Mouse (Mus musculus): ENCODE measurements around the gene Ascc2.
A peak's percentile ranks its signal among the peaks of the same experiment; 100 is the strongest.

The Ascc2 gene

DNA sequence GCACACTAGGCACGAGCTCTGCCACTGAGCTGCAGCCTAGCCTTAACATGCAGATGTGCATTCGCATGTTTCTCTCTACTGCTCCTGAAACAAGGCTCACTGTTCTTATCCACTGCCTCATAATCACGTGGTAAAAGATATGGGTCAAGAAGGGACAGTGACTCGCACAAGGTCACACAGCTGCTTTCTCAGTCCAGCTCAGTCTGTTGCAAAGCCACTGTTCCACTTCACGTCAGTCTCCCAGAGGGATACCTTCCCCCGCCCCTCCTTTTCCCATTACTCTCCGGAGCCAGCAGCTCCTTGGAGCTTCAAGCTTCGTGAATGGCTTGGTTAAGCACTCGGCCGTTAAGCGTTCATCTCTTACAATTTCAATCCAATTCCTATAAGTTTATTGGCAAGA lies 82.8 kb downstream of the Ascc2 start:
- no peak for DNase-seq (ENCODE audit: low spot score in 2 of 2)

DNA sequence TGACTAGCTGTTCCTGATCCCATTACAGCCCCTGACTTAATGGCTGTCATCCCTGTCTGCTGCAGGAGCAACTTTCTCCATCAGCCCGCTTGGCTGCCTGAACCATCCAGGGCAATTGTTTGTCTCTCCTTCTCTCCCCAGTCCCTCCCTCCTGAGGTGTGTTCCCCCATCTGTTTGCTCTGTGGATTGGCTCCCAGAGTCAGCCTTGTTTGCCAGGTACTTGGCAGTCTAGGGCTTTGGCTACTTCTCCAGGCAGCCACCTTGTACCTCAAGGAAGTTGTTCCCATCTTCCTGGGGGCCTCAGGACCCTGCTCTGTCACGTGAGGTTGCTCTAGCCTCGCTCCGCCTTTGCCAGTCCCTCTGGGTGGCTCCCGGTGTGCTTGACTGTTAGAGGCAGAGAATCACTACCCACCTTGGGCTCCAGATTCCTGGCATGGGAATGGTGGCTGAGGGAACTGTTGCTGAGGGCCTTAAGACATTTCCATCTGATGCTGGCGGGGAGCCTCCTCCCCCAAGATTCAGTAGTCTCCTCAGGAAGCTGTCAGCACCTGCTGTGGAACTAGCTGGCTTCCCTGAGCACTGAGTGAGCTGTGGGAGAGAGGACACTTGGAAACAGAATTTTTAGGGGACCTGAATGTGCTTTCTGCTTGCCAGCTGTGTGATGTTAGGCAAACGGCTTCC lies 83.5 kb downstream of the Ascc2 start:
- DNase-seq (ENCODE audit: low spot score in 2 of 2), result no peak

DNA sequence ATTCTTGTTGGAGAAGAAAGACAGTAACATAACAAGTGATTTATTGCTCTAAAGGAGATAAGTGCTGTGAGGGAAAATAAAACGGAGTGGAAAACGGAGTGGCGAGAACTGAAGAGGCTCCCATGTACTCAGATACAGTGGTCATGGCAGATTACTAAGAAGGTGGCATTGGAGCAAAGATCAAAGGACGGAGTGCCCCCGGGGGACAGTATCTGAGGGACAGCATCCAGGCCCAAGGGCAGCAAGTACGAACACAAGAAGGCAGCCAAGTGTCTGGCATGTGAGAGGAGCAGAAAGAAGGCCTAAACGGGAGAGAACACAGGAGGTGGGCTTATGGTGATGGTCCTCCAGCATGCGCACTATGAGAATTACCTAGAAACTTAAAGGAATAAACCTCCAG lies 84.2 kb downstream of the Ascc2 start:
- DNase-seq (ENCODE audit: low spot score in 2 of 2), result no peak

DNA sequence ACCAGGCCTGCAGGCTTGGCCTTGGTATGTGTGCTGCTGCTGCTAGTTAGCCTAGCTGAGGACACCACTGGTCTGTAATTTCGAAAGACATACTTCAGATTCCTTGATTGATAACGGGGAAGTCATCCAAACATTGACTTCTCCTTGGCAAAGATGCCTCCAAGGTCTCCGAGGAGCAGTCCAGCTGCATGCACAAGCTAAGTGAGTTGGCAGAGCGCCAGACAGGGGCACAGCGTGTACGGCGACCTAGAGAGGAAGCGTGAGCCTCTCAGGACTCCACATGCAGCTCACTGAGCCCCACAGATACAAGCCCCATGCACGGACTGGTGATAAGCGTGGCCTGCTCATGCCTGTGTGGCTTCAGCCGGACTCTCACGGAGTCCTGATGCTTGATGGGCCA lies 92.1 kb downstream of the Ascc2 start:
- DNase-seq (ENCODE audit: low spot score in 2 of 2), result peak in 1 of 2 experiments; percentile 10

DNA sequence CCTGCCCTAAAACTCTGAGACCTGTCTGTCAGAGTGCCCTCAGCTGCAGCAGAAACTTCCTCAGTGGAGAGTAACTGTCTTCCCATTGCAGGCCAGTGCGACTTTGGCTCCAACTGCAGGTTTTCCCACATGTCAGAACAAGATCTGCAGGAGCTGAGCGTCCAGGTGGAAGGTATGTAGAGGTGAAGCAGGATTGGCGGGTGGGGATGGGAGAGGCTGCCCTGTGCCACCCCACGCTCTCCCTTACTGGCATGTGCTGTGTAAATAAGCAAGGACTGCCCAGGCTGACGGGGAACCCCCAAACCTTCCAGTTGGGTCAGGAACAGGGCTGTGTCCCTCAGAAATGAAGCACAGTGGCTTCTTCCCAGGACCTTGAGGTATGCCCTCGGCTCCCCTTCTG lies 92.5 kb downstream of the Ascc2 start:
- DNase-seq (ENCODE audit: low spot score in 2 of 2), result no peak

DNA sequence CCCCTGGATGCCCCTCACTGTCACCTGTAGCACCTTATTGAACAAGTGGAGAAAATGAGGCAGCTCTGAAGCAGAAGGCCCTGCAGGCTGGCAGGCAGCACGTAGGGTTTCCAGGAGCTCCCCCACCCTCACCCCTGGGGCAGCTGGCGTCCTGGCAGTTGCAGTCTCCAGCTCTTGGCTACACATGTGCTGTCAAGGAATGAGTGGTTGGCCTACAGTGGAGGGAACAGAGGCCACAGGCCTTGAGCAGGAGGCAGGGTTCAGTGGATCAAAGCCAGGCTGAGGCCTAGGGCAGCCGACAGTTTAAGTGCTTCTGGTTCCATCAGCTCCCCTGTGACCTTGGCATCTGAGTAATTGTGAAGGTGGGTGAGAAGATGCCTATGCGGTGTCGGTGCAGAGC lies 93.4 kb downstream of the Ascc2 start:
- no peak for DNase-seq (ENCODE audit: low spot score in 2 of 2)

DNA sequence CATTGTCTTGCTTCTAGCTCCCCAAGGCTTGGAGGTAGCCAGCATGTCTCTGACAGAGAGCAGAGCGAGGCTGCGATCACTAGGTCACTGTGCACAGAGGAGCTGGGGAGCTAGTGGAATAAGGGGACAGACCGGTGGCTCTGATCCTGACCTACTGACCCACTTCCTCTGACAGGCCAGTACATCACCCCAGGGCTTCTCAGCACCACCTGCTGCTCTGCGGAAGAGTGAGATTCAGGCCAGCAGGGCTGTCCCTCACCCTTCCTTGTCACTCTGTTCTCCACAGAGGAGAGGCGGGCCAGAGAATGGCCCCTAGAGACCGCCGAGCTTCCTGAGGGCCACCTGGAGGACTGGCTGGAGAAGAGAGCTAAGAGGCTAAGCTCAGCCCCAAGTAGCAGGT lies 94.2 kb downstream of the Ascc2 start:
- no peak for DNase-seq (ENCODE audit: low spot score in 2 of 2)

DNA sequence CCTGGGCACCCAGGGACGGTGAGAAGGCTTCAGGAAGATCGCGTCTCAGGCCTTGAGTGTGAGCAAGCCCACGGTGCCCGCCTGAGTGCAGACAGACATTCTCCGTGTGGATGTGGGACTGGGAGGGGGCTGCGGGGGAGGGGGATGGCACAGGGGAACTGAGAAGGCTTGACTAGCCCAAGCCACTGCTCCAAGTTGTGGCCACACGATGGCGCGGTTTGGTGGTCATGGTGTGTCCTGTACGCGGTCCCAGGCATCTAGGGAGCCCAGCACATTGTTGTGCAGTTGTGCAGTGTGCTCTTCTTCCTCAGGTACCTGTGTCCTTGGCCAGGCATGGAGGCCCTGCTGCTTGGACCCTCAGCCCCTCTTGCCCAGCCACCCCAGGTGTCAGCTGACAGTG lies 96.6 kb downstream of the Ascc2 start:
- DNase-seq (ENCODE audit: low spot score in 2 of 2), result no peak
